Mouse (Mus musculus) limb, embryonic 14.5 days (tissue): ENCODE data around the gene Tfb2m. TPM values are rescaled to one million over a fixed set of nuclear protein-coding genes. Genes with fewer than 3 reads are reported as not detected.
"Not testable (repeated sequence)": the region's sequence is repeated elsewhere in the genome, so short reads cannot be mapped to it uniquely, and the experiment has no call there.

Source experiments
- ATAC-seq: fragments of 200-750 bp; cut with Nextera tagmentation; 2 replicates; pipeline ENCODE4 v1.8.0; 2017; ENCODE audit warnings: low read depth, moderate number of reproducible peaks, moderate TSS enrichment; ENCODE audit not compliant: low FRiP score
- DNase-seq: peaks from one replicate; pipeline ENCODE4 v3.0.0-alpha.2; 2015; ENCODE audit warnings: low spot score
- H3K27ac ChIP-seq: fragments of 300-500 bp; sonication (generic); replicated peaks from 2 replicates; pipeline ENCODE4 v1.5.1; 2014; ENCODE audit warnings: low read depth, mild to moderate bottlenecking, low read length, moderate library complexity, mixed read lengths
- H3K27me3 ChIP-seq: fragments of 300-500 bp; sonication (generic); 2 replicates; pipeline ENCODE4 v1.6.1; 2014; ENCODE audit warnings: low read length, mixed read lengths; ENCODE audit not compliant: control insufficient read depth, insufficient read depth
- H3K36me3 ChIP-seq: fragments of 300-500 bp; sonication (generic); 2 replicates; pipeline ENCODE4 v1.6.1; 2014; ENCODE audit warnings: mild to moderate bottlenecking, low read length, moderate library complexity, mixed read lengths; ENCODE audit not compliant: control insufficient read depth, insufficient read depth
- H3K4me1 ChIP-seq: fragments of 300-500 bp; sonication (generic); 2 replicates; pipeline ENCODE4 v1.6.1; 2014; ENCODE audit warnings: antibody characterized with exemption, low read length, mixed read lengths; ENCODE audit not compliant: control insufficient read depth, insufficient read depth
- H3K4me2 ChIP-seq: fragments of 300-500 bp; sonication (generic); replicated peaks from 2 replicates; pipeline ENCODE4 v1.6.1; 2014; ENCODE audit warnings: low read depth, mild to moderate bottlenecking, low read length, moderate library complexity; ENCODE audit not compliant: severe bottlenecking
- H3K4me3 ChIP-seq: fragments of 300-500 bp; sonication (generic); replicated peaks from 2 replicates; pipeline ENCODE4 v1.5.1; 2014; ENCODE audit warnings: low read length
- H3K9ac ChIP-seq: fragments of 300-500 bp; sonication (generic); 2 replicates; pipeline ENCODE4 v1.6.1; 2014; ENCODE audit warnings: mild to moderate bottlenecking, low read depth, low read length, moderate library complexity; ENCODE audit not compliant: severe bottlenecking
- H3K9me3 ChIP-seq: fragments of 300-500 bp; sonication (generic); 2 replicates; pipeline ENCODE4 v1.6.1; 2016; ENCODE audit warnings: low read length; ENCODE audit not compliant: control insufficient read depth
- POLR2A ChIP-seq: fragments of 200-500 bp; IDR thresholded peaks from 2 replicates; pipeline ENCODE4 v1.8.0; 2012; ENCODE audit warnings: inconsistent platforms, mild to moderate bottlenecking, moderate library complexity, borderline replicate concordance; ENCODE audit not compliant: insufficient read depth, insufficient read length; ENCODE audit errors: extremely low read depth
- WGBS: fragments of 180-500 bp; shearing (Covaris S2); extraction: QIAGEN DNeasy Blood & Tissue Kit; methylation state at CpG from one replicate; pipeline ENCODE4 v1.1.7; 2014; 5-methylcytosine and 5-hydroxymethylcytosine counted together
- polyA plus RNA-seq, 2 experiments: library from polyadenylated mRNA; depleted of rRNA in 1 of 2; stranded (reverse) in 1 of 2; unstranded in 1 of 2; fragments of >200 nt; fragmentation: Nextera tagmentation in 1 of 2; extraction: Ambion mirVana in 1 of 2; gene quantifications; 2 replicates each; pipeline versions ENCODE4 v1.2.1 to v1.2.3; 2012 to 2014

Tfb2m gene
- polyA plus RNA-seq (2012; rRNA removed), result 18.4 and 20.2 TPM in 2 replicates
- 29.7 and 31.3 TPM in 2 replicates for polyA plus RNA-seq (2014; fragmentation: Nextera tagmentation; extraction: Ambion mirVana)

DNA sequence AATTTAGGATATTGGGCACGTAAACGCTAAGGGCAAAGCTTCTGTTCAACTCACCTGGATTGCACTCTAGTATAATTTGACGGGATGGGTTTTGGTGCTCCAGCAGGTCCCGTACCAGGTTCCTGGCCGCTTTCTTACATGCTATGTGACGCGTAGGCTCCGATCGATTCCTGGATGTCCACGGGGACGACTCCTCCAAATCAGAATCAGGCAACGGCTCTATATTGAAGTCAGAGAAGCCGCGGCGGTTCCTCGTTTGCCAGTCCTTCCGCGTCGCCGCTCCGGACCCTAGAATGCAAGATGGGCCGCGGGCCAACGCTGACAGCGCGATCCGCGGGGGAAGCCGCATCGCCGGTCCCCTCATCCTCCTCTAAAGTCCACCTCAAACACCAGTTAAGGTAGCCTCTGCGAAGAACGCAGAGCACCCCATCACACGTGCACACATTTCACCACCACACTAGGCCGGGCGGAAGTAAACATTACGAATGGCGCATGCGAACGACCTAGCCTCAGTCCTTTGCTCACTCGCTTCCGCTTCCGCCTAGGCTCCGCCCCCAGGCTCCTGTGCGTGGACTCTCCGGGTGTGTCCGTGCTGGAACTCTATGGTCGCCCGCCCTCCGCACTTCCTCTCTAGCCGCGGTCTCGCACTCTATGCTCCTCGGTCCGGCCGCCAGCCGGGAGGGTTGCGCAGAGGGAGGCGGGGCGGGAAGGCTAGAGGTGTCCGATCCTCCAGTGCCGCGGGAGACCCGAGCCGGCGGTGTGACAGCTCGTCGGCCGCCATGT lies at the start of gene Tfb2m, which contains the start of gene Cnst:
Gene Tfb2m, minus strand, starts transcription at position 500 of the 783 bp plus-strand sequence.
Gene Cnst, plus strand, starts transcription at position 603 of the 783 bp plus-strand sequence.
- ATAC-seq (peak; percentile 99), DNase-seq (peak; percentile 97)
- TF ChIP-seq POLR2A, result 0 out of 2 replicates have a peak, but pooled peaks have one; percentile 40
- Histone ChIP-seq H3K4me1 (peaks cover 11% of the 10 kb centered on the region), H3K27ac (peak within 1 kb of the TSS; percentile 80), H3K4me3 (peak within 1 kb of the TSS; percentile 71), H3K4me2 (peak within 1 kb of the TSS; percentile 75), H3K9ac (peak within 1 kb of the TSS; percentile 72)
- 2% methylated on average over 69 of the region's 69 CpGs for WGBS
- not testable (repeated sequence) for H3K27me3 ChIP-seq, H3K9me3 ChIP-seq, H3K36me3 ChIP-seq

DNA sequence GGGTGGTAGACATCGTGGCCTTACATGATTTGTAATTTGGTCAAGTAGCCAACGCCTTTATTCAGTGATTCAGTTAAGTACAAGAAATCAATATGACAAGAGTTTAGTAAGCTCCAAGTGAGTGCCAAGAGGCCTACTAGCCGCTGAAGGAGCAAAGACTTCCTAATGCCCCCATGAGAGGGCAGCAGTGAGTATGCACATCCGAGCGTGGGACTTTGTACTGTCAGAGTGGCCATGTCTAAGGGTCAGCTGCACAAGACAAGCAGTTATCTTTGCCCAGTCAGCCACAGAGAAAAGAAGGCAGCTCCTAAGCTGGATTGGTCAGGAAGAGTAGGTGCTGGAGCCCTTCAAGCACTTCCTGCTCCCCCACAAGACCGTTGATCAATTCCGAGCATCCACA lies 46.9 kb upstream of the Tfb2m start:
- DNase-seq (no peak), ATAC-seq (no peak)
- Histone ChIP-seq H3K9me3 (no peaks in the 10 kb centered on the region), H3K4me1 (peaks cover 4% of the 10 kb centered on the region), H3K27me3 (no peaks in the 10 kb centered on the region), H3K4me3 (no peak overlapping the region), H3K9ac (no peak overlapping the region), H3K27ac (no peak overlapping the region), H3K36me3 (0 out of 2 replicates have a peak, but pooled peaks cover 6% of the 10 kb centered on the region), H3K4me2 (no peak overlapping the region)
- no peak for TF ChIP-seq POLR2A
- 75% methylated on average over 7 of the region's 7 CpGs for WGBS

DNA sequence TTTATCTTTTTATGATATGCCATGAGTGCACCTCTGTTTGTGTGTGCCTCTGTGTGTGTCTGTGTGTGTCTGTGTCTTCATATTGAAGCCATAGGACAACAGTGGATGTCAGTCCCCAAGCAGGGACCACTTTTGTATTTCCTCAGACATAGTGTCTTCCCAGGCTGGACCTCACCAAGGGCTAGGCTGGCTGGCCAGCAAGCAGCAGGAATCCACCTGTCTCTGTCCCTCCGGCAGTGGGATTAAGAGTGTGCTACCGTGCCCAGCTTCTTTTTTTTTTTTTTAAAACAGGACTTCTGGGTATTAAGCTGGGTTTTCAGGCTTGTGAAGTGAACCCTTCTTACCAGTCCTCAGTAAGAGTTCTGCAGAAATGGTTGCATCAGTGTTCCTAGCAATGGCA lies 46.1 kb upstream of the Tfb2m start:
- H3K4me1 ChIP-seq, result peaks cover 5% of the 10 kb centered on the region
- no peak overlapping the region for H3K4me3 ChIP-seq
- WGBS, result 94% methylated on average over 2 of the region's 2 CpGs
- 0 out of 2 replicates have a peak, but pooled peaks cover 6% of the 10 kb centered on the region for H3K36me3 ChIP-seq
- TF ChIP-seq POLR2A, result no peak
- no peaks in the 10 kb centered on the region for H3K9me3 ChIP-seq
- no peak overlapping the region for H3K27ac ChIP-seq
- DNase-seq (no peak), ATAC-seq (no peak; the same call in 1 of the 2 replicates)
- H3K9ac ChIP-seq, result no peak overlapping the region
- no peak overlapping the region for H3K4me2 ChIP-seq
- no peaks in the 10 kb centered on the region for H3K27me3 ChIP-seq

DNA sequence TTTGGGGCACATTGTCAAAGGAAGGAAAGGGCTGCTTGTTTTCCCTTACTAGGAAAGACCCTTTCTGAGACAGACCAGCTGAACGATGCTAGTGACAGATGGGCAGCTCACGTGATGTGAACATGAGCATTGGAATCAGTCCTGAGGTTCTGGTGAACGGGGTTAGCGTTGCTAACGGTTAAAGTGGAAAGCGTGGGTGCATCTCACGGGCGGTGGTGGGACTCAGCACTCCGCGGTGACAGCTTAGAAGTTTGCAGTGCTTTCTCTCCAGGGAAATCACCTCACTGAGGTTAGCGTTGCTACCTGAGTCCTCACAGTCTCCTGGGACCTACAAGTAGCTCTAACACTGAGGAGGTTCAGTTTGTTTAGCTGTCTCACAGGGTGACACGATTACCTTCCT lies 45.6 kb upstream of the Tfb2m start:
- H3K9ac ChIP-seq, result no peak overlapping the region
- WGBS, result 88% methylated on average over 12 of the region's 12 CpGs
- no peak overlapping the region for H3K27ac ChIP-seq
- no peaks in the 10 kb centered on the region for H3K27me3 ChIP-seq
- ATAC-seq (no peak), DNase-seq (no peak)
- no peak for TF ChIP-seq POLR2A
- peaks cover 5% of the 10 kb centered on the region for H3K4me1 ChIP-seq
- H3K9me3 ChIP-seq, result no peaks in the 10 kb centered on the region
- no peak overlapping the region for H3K4me2 ChIP-seq
- H3K4me3 ChIP-seq, result no peak overlapping the region
- 0 out of 2 replicates have a peak, but pooled peaks cover 6% of the 10 kb centered on the region for H3K36me3 ChIP-seq

DNA sequence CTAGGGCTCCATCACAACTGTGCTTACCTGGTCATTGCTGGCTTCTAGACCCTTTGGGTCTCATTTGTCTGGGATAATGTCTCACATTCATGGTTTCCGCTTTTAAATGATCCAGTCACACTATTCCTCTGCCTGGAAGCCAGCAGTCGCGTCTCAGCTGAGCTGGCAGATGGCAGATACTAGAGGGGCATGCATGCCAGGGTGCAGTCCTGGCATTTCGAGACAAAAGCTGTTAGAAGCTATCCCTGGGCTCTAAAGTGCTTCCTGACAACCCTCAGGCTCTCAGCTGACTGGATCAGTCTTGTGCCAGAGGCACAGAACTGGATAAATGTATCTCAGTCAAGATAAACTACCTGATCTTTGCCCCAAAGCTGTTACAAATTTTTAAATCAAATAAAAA lies 42.2 kb upstream of the Tfb2m start:
- ATAC-seq (no peak), DNase-seq (no peak)
- no peak for TF ChIP-seq POLR2A
- Histone ChIP-seq H3K4me3 (no peak overlapping the region), H3K27ac (no peak overlapping the region), H3K9me3 (no peaks in the 10 kb centered on the region), H3K4me2 (no peak overlapping the region), H3K36me3 (0 out of 2 replicates have a peak, but pooled peaks cover 3% of the 10 kb centered on the region), H3K4me1 (peaks cover 5% of the 10 kb centered on the region), H3K9ac (no peak overlapping the region), H3K27me3 (no peaks in the 10 kb centered on the region)
- 71% methylated on average over 4 of the region's 4 CpGs for WGBS
